Mouse (Mus musculus): ENCODE results near the gene Arl6ip1.

Gene Arl6ip1

DNA sequence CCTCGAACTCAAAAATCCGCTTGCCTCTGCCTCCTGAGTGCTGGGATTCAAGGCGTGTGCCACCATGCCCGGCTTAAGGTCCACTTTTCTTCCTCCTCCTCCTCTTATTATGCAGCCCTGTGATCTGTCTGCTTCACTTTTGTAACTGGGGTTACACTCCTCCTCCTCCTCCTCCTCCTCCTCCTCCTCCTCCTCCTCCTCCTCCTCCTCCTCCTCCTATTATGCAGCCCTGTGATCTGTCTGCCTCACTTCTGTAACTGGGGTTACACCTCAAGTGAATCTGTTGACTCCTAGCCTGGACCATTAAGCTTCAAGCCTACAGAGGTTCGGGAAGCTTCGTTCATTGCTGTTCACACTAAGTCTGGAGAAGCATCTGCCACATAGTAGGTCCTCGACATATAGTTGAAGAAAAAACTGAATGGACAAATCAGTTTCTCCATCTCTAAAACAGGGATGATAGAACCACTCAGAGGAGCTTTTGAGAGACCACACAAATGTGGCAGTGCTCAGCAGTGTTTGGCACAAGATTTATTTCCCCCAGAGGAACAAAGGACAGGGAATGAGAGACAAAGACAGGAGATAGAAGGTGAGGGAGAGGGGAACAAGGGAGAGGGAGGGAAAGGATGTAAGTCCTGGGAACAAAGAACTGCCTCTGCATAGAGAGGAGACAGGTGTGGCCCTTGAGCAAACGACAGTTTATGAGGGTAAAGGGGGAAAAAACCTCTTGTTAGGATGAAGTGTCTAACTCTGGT, 12.5 kb downstream of the Arl6ip1 start:
- no peak for DNase-seq (ENCODE audit: low read depth, low spot score)

GRCm38 (mm10) chr7:118115877-118116568, 13.4 kb downstream of the Arl6ip1 start, which contains the start of gene Rps15a:
TSS of gene Rps15a (minus strand) at chr7:118116188.
- DNase-seq (ENCODE audit: low read depth, low spot score), result peak; percentile 92

GRCm38 (mm10) chr7:118115533-118115876, 14.0 kb downstream of the Arl6ip1 start:
- DNase-seq (ENCODE audit: low read depth, low spot score), result no peak

DNA sequence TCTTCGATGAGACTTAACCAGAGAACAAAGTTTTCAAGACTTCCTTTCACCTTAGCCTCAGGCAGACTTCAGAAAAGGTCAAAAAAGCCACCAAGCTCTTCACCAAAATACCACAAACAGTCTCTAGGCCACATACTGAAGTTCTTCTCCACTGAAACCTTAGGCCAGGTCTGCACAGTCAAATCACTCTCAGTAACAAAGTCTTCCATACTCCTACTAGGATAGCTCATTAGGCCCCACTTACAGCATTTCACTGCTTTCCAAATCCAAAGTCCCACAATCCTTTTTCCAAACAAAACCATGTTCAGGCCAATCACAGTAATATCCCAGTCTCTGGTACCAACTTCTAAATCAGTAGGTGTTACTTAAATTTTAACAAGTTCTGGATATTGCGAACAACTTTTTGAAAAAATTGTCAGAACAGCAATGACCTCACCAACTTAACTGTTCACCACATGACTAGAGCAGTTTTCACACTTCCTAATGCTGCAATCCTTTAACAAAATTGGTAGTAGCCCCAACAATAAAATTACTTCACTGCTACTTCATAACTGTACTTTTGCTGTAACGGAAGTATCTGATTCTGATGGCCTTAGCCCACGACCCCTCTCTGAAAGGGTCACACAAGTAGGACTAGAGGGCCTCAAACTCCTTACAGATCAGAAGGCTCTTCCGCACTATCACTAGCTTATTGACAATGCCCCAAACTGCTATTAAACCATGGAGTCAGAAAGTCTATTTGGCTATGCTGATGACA, 15.7 kb downstream of the Arl6ip1 start:
- no peak for DNase-seq (ENCODE audit: low read depth, low spot score)

- no peak for DNase-seq (ENCODE audit: low read depth, low spot score)
Measured at GRCm38 (mm10) chr7:118111128-118111527, 18.3 kb downstream of the Arl6ip1 start.

DNA sequence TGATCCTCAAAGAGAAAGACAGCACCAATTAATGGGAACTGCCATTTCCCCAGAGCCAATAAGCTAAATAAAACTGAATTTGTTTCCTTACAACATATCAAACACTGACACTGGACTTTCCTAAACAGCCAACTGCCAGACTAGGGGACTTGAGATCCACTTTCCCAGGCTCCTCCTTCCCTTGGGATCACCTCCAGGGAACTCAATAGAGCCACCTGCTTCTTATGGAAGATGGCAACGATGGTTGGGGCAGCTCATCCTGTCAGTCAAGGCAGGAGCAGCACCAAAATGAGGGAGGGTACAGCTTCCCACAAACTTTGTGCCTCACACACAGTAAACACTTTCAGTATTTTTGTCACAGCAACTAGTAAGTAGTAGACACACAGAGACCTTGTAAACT, 21.8 kb downstream of the Arl6ip1 start:
- DNase-seq (ENCODE audit: low read depth, low spot score), result no peak

DNA sequence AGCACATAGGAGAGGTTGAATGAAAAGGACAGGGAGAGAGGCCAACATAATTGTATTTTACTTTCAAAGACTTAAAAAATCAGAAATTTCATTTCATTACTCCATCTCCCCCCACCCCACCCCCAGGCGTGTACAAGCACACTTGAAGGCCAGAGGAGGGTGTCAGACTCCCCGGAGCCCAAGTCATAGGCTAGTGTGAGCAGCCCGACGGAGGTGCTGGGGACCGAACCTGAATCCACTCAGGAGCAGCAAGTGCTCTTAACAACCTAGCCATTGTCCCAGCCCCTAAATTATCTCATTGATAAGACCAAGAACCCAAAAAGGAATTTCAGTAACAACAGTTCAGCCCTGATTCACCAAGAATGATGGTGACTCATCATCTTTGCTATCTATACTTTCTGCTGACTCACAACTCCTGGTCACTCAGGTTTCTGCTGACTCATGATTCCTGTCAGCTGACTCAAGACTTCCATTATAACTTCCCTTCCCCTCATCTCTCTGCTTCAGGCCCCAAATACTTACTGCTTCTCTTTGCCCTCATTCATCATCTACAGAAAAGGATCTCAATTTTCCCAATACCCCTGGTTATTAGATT, 24.9 kb downstream of the Arl6ip1 start:
- no peak for DNase-seq (ENCODE audit: low read depth, low spot score)

DNA sequence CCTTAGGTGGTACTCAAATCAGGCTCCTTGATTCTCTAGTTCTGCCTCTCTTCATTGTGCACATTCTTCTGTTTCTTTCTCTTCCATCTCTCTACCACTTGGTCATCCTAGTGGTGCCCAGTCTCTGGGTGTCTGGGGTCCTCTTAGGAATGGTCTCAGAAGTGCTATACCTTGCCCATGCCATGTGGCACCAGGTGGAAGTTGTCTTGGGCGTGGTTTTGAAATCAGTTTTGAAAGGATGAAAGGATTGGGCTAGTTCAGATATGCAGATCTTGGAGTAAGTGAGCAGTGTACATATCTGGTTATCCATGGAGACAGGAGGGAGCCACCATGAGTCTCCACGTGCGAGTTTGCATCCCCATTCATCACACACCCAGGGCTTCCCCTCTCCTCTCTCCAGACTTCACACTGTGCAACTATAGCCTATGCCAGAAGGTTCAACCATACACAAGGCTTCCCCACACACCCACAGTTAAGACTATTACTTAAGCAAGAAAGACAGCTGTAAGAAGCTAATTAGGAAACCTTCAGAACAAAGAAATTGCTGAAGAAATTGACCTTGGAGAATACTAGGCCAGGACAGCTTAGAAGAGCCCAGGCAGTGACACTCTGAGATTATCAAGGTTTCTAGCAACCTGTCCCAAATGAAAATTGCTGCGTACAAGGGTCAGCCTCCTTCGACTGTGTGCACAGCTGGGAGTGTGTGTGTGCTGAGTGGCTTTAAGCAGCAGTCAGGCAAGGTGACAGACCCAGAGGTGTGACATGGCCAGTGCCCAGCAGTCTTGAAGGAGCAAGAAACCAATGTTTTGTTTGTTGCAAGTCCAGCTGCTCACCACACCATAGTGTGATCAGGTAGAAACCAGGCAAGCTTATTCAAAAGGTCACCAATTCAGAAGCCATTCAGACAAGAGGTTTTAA, 25.7 kb downstream of the Arl6ip1 start:
- DNase-seq (ENCODE audit: low read depth, low spot score), result no peak

GRCm38 (mm10) chr7:118102678-118103461, 26.6 kb downstream of the Arl6ip1 start:
- DNase-seq (ENCODE audit: low read depth, low spot score), result no peak

- DNase-seq (ENCODE audit: low read depth, low spot score), result peak; percentile 62
Measured at GRCm38 (mm10) chr7:118102231-118102630, 27.2 kb downstream of the Arl6ip1 start.

GRCm38 (mm10) chr7:118097615-118098014, 31.8 kb downstream of the Arl6ip1 start:
- DNase-seq (ENCODE audit: low read depth, low spot score), result no peak

DNA sequence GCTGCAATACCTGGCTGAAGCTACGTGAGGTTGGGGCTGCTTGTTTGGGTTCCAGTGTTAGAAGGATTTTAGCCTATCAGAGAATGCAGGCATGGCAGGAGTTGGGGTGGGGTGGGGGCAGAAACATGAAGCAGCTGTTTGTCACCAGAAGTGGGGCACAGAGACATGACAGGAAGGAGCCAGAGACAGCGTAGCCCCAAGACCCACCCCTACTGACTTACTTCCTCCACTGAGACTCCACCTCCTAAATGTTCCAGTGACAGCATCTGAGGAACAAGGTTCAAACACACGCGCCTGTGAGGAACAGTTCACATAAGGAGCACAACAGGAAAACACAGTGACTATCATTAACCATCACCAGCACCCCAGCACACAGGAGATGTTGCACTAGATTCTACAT, 49.5 kb downstream of the Arl6ip1 start:
- DNase-seq (ENCODE audit: low read depth, low spot score), result no peak

- no peak for DNase-seq (ENCODE audit: low read depth, low spot score)
Measured at GRCm38 (mm10) chr7:118079097-118079496, 50.4 kb downstream of the Arl6ip1 start.

Measured in retina, postnatal 7 days (tissue).